In the genomic region with DNA sequence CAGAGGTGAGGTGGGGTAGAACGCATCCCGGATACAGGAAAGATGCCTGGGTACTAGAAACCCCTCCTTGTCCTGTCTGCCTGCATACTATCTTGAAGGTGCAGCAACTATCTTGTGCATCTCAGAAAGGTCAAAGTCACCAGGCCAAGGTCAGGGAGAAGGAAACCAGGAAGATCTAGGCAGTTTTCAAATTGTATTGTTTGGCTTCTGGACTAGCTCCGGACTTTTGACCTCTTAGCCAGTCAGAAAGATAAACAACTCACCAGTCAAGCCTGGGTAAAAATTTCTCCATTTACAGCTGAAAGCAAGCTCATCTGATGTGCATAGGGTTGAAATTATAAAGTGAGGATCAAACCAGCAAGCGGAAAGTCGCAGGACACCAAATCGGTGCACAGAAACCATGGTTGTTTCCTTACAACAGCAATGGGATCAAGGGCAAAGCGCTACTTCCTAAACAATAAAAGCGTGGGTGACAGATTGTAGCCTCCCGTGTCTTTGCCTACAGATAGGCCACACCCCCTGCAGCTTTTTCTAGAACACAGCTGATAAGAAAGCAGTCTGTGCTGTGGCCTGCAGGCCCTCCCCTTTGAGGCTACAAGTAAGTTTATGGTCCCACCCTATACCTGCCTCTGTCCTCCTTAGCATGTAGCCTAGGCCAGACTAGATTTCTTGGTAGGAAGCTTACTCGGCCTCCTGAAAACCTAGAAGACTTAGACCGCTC, we compare ENCODE assay signal across 28 mouse cellular contexts. TPM values are rescaled to one million over a fixed set of nuclear protein-coding genes. Genes with fewer than 3 reads are reported as not detected.
DNase-seq lines count a peak whose midpoint lies in the region; ATAC-seq and TF ChIP-seq lines count a peak whose summit lies in the region.
"Had no signal": no experiment of that assay in that cellular context is flagged by ENCODE, and none has a peak within 500 bp of the region (broad histone marks: within the 10 kb centered on the region; RNA-seq: fewer than 3 reads in every experiment).

No protein-coding gene starts in this region.

- H3K27ac ChIP-seq in heart, postnatal 0 days (ENCODE audit: low read depth), result no peak overlapping the region
- no peak overlapping the region for H3K27ac ChIP-seq in heart, embryonic 12.5 days (ENCODE audit: poor library complexity, severe bottlenecking)
- peak overlapping the region; percentile 54 for H3K27ac ChIP-seq in intestine, postnatal 0 days (ENCODE audit: low read depth, low read length)
- peak overlapping the region; percentile 66; the same call in 1 of the 2 replicates for H3K27ac ChIP-seq in small intestine, adult 2 months (ENCODE audit: insufficient read depth, low read depth, low read length)
- H3K27ac ChIP-seq: embryonic facial prominence, embryonic 15.5 days; hindbrain, embryonic 14.5 days; kidney, postnatal 0 days; layer of hippocampus, adult 2 months; liver, embryonic 14.5 days; midbrain, embryonic 15.5 days; stomach, embryonic 15.5 days had no signal

- WGBS in heart, postnatal 0 days, result 52% methylated on average over 11 of the region's 11 CpGs
- 60% methylated on average over 11 of the region's 11 CpGs for WGBS in heart, embryonic 12.5 days
- 45% methylated on average over 11 of the region's 11 CpGs for WGBS in intestine, postnatal 0 days
- 37% methylated on average over 11 of the region's 11 CpGs for WGBS in small intestine, adult 2 months

- no peak overlapping the region for H3K9ac ChIP-seq in heart, postnatal 0 days (replicated peaks; ENCODE audit: low read depth, low read length)
- H3K9ac ChIP-seq in heart, embryonic 12.5 days, result no peak overlapping the region
- H3K9ac ChIP-seq in intestine, postnatal 0 days (ENCODE audit: low read depth, low read length), result no peak overlapping the region
- H3K9ac ChIP-seq: embryonic facial prominence, embryonic 15.5 days; forebrain, postnatal 0 days; hindbrain, embryonic 14.5 days; liver, embryonic 14.5 days; midbrain, embryonic 15.5 days; stomach, embryonic 15.5 days had no signal

- no peaks in the 10 kb centered on the region for H3K36me3 ChIP-seq in heart, postnatal 0 days (replicated peaks; ENCODE audit: control insufficient read depth, insufficient read depth, low read length)
- H3K36me3 ChIP-seq in heart, embryonic 12.5 days, result no peaks in the 10 kb centered on the region
- H3K36me3 ChIP-seq in intestine, postnatal 0 days (ENCODE audit: control insufficient read depth, insufficient read depth), result no peaks in the 10 kb centered on the region
- no peaks in the 10 kb centered on the region for H3K36me3 ChIP-seq in small intestine, adult 2 months (ENCODE audit: control insufficient read depth, insufficient read depth, low read length)
- H3K36me3 ChIP-seq: embryonic facial prominence, embryonic 15.5 days; midbrain, embryonic 15.5 days; stomach, embryonic 15.5 days had no signal

- peaks cover 9% of the 10 kb centered on the region; the same call in 1 of the 2 replicates for H3K4me1 ChIP-seq in heart, postnatal 0 days (ENCODE audit: control insufficient read depth, insufficient read depth)
- peaks cover 12% of the 10 kb centered on the region for H3K4me1 ChIP-seq in heart, embryonic 12.5 days (replicated peaks)
- no peaks in the 10 kb centered on the region for H3K4me1 ChIP-seq in intestine, postnatal 0 days (replicated peaks; ENCODE audit: control insufficient read depth, insufficient read depth, low read length)
- peaks cover 11% of the 10 kb centered on the region for H3K4me1 ChIP-seq in small intestine, adult 2 months (ENCODE audit: control insufficient read depth, insufficient read depth, insufficient read length, low read length)
- H3K4me1 ChIP-seq: embryonic facial prominence, embryonic 15.5 days; megakaryocyte, embryonic 14.5 days; midbrain, embryonic 15.5 days had no signal

- H3K4me3 ChIP-seq in heart, postnatal 0 days (ENCODE audit: low read depth, low read length), result no peak overlapping the region
- no peak overlapping the region for H3K4me3 ChIP-seq in heart, embryonic 12.5 days
- no peak overlapping the region for H3K4me3 ChIP-seq in intestine, postnatal 0 days (ENCODE audit: low read depth, low read length)
- H3K4me3 ChIP-seq in small intestine, adult 2 months (ENCODE audit: low read depth, low read length), result no peak overlapping the region
- H3K4me3 ChIP-seq: embryonic facial prominence, embryonic 15.5 days; layer of hippocampus, adult 2 months; megakaryocyte, embryonic 14.5 days; midbrain, embryonic 15.5 days; myocyte; stomach, embryonic 15.5 days had no signal

- no peak overlapping the region for H3K4me2 ChIP-seq in heart, postnatal 0 days (ENCODE audit: low read depth, low read length)
- no peak overlapping the region for H3K4me2 ChIP-seq in heart, embryonic 12.5 days
- H3K4me2 ChIP-seq in intestine, postnatal 0 days (replicated peaks; ENCODE audit: low read depth), result peak overlapping the region; percentile 30
- H3K4me2 ChIP-seq: embryonic facial prominence, embryonic 15.5 days; hindbrain, embryonic 14.5 days; midbrain, embryonic 15.5 days; stomach, embryonic 15.5 days had no signal

- peak; percentile 28 for DNase-seq in heart, postnatal 0 days (ENCODE audit: low spot score)
- peak; percentile 34 for DNase-seq in ZHBTc4 (ENCODE audit: low read depth, low spot score)
- DNase-seq in right cerebral cortex, postnatal 10 days (ENCODE audit: low spot score in 2 of 2), result no peak
- DNase-seq in left cerebral cortex, adult 8-10 months (ENCODE audit: low spot score in 2 of 2), result no peak
- no peak for DNase-seq in layer of hippocampus, adult 18-20 months (ENCODE audit: low spot score in 2 of 2)
- DNase-seq: adrenal gland, postnatal 36 days; cerebellum, adult 11-12 months; cerebellum, postnatal 14 days; forebrain, postnatal 0 days; gastrocnemius, postnatal 36 days; heart, postnatal 36 days; kidney, adult 18-20 months; layer of hippocampus, postnatal 36 days; right cerebral cortex, postnatal 25 days; thymus, postnatal 25 days had no signal

- TF ChIP-seq EP300 in heart, postnatal 0 days (IDR thresholded peaks at IDR 0.05; ENCODE audit: low read depth), result no peak

- no peaks in the 10 kb centered on the region for H3K27me3 ChIP-seq in heart, postnatal 0 days (ENCODE audit: control insufficient read depth, insufficient read depth, low read length)
- no peaks in the 10 kb centered on the region for H3K27me3 ChIP-seq in heart, embryonic 12.5 days (replicated peaks)
- H3K27me3 ChIP-seq in intestine, postnatal 0 days (replicated peaks; ENCODE audit: control insufficient read depth, insufficient read depth, low read length), result no peaks in the 10 kb centered on the region
- H3K27me3 ChIP-seq in small intestine, adult 2 months (ENCODE audit: control insufficient read depth, insufficient read depth, low read length), result no peaks in the 10 kb centered on the region
- H3K27me3 ChIP-seq: embryonic facial prominence, embryonic 15.5 days; midbrain, embryonic 15.5 days; stomach, embryonic 15.5 days had no signal

- TF ChIP-seq POLR2A in small intestine, adult 2 months (IDR thresholded peaks at IDR 0.05; ENCODE audit: low read depth, low read length), result no peak

- H3K9me3 ChIP-seq in heart, postnatal 0 days (replicated peaks; ENCODE audit: control insufficient read depth, low read length), result no peaks in the 10 kb centered on the region
- no peaks in the 10 kb centered on the region for H3K9me3 ChIP-seq in heart, embryonic 12.5 days (replicated peaks)
- no peaks in the 10 kb centered on the region for H3K9me3 ChIP-seq in intestine, postnatal 0 days (ENCODE audit: control insufficient read depth)
- H3K9me3 ChIP-seq: embryonic facial prominence, embryonic 15.5 days; midbrain, embryonic 15.5 days; stomach, embryonic 15.5 days had no signal

- no peak for TF ChIP-seq CTCF in heart, postnatal 0 days (IDR thresholded peaks at IDR 0.05; ENCODE audit: low read depth)
- TF ChIP-seq CTCF in intestine, postnatal 0 days (IDR thresholded peaks at IDR 0.05; ENCODE audit: low read depth), result no peak
- TF ChIP-seq CTCF in small intestine, adult 2 months (IDR thresholded peaks at IDR 0.05; ENCODE audit: extremely low read depth, insufficient read length, insufficient replicate concordance, low read depth, low read length), result no peak

- ATAC-seq in heart, postnatal 0 days (ENCODE audit: insufficient read depth, low read depth), result peak; percentile 60
- no peak for ATAC-seq in heart, embryonic 12.5 days (ENCODE audit: insufficient number of reproducible peaks, low FRiP score)
- peak; percentile 95 for ATAC-seq in intestine, postnatal 0 days
- ATAC-seq: forebrain, postnatal 0 days; lung, postnatal 0 days; midbrain, embryonic 15.5 days had no signal

RNA-seq across cellular contexts. Expression of gene 1500009L16Rik, which starts 30.3 kb away (rescaled TPM):
- 8.3 and 13.4 TPM in 2 replicates for total RNA-seq in heart, postnatal 0 days (2014; rRNA removed; ENCODE audit: low replicate concordance)
- polyA plus RNA-seq in heart, postnatal 0 days (2015; fragmentation: Nextera tagmentation; extraction: Ambion mirVana), result 13.4 and 13.8 TPM in 2 replicates
- 14.7 and 15.7 TPM in 2 replicates for polyA plus RNA-seq in heart, embryonic 12.5 days (2016; fragmentation: Nextera tagmentation; extraction: Ambion mirVana)
- 5.3 and 8.9 TPM in 2 replicates for polyA plus RNA-seq in intestine, postnatal 0 days (2015; fragmentation: Nextera tagmentation; extraction: Ambion mirVana)
- polyA plus RNA-seq in small intestine, adult 2 months (2012; rRNA removed), result 0.36 and 1.5 TPM in 2 replicates
- total RNA-seq in left cerebral cortex, adult 8-10 months (2022), result 10 to 100 TPM; 17.7 to 20.8 (median 19.3) TPM
- 10 to 100 TPM; 17.2 to 20.5 TPM for total RNA-seq in layer of hippocampus, adult 18-20 months (2021)
- polyA plus RNA-seq: myocyte had no signal

RNA-seq across cellular contexts. Expression of gene Appl2, which starts 43.8 kb away (rescaled TPM):
- 19.7 and 39.9 TPM in 2 replicates for total RNA-seq in heart, postnatal 0 days (2014; rRNA removed; ENCODE audit: low replicate concordance)
- polyA plus RNA-seq in heart, postnatal 0 days (2015; fragmentation: Nextera tagmentation; extraction: Ambion mirVana), result 25.4 and 30.6 TPM in 2 replicates
- polyA plus RNA-seq in heart, embryonic 12.5 days (2016; fragmentation: Nextera tagmentation; extraction: Ambion mirVana), result 29.8 and 35.9 TPM in 2 replicates
- 27.5 and 28.3 TPM in 2 replicates for polyA plus RNA-seq in intestine, postnatal 0 days (2015; fragmentation: Nextera tagmentation; extraction: Ambion mirVana)
- 12.3 and 33.9 TPM in 2 replicates for polyA plus RNA-seq in small intestine, adult 2 months (2012; rRNA removed)
- total RNA-seq in left cerebral cortex, adult 8-10 months (2022), result 10 to 100 TPM; 71.4 to 89.6 (median 73.7) TPM
- 10 to 100 TPM; 72.6 to 87.7 TPM for total RNA-seq in layer of hippocampus, adult 18-20 months (2021)

Comparison
In these comparisons a context has a peak if more than half of its experiments do, and no peak if none do; other contexts are left out.
1. DNase-seq: peak in heart, postnatal 0 days (single experiment) and ZHBTc4 (single experiment); none in right cerebral cortex, postnatal 10 days (0 of 2), left cerebral cortex, adult 8-10 months (0 of 2) and layer of hippocampus, adult 18-20 months (0 of 2).
2. H3K27ac ChIP-seq: peak in intestine, postnatal 0 days (single experiment) and small intestine, adult 2 months (single experiment); none in heart, postnatal 0 days (single experiment) and heart, embryonic 12.5 days (single experiment).